Mouse (Mus musculus): Measurements from ENCODE around the gene Trabd. TPM values are rescaled to one million over a fixed set of nuclear protein-coding genes. Genes with fewer than 3 reads are reported as not detected.

Trabd gene
- polyA plus RNA-seq, 2 experiments = 8.4 to 13.7 TPM

DNA sequence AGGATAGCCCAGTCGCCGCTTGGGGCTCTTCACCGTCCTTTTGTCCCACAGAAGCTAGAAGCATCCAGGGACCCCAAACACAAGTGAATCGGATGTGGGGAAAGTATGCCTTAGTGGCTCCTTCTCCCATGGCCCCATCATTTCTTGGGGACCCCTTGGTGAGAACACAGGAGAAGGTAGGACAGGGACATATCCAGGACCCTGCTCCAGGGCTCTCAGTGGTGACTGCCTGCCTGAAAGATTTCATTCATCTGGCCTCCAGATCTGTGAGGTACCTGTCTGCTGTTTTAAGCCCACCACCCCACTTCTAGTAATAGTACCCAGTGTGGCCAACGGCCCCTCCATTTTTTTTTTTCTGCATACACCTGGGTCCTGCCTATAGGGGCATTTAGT lies 12.4 kb upstream of the Trabd start:
- Histone ChIP-seq H3K9ac (replicated peaks) (no peak overlapping the region), H3K27me3 (ENCODE audit: control insufficient read depth, insufficient read depth, low read length) (peaks cover 47% of the 10 kb centered on the region), H3K27ac (no peak overlapping the region), H3K4me2 (ENCODE audit: low read depth) (no peak overlapping the region), H3K4me3 (ENCODE audit: insufficient read depth in 1 of 2, low read depth in 2 of 2, low read length in 2 of 2) (no peak overlapping the region), H3K9me3 (ENCODE audit: control insufficient read depth, low read length) (no peaks in the 10 kb centered on the region), H3K4me1 (replicated peaks; ENCODE audit: control insufficient read depth in 2 of 2, insufficient read depth in 2 of 2, low read length in 1 of 2) (no peaks in the 10 kb centered on the region), H3K36me3 (replicated peaks; ENCODE audit: control insufficient read depth, insufficient read depth, low read depth) (no peaks in the 10 kb centered on the region)
- TF ChIP-seq EP300 (IDR thresholded peaks at IDR 0.05; ENCODE audit: low read depth) (no peak), CTCF (IDR thresholded peaks at IDR 0.05; ENCODE audit: low read depth) (no peak)
- DNase-seq (ENCODE audit: low read depth in 3 of 3, low spot score in 3 of 3) = no peak
- 70% methylated on average over 5 of the region's 5 CpGs for WGBS (ENCODE audit: insufficient replicate concordance)
- no peak for ATAC-seq (ENCODE audit: insufficient read depth)

DNA sequence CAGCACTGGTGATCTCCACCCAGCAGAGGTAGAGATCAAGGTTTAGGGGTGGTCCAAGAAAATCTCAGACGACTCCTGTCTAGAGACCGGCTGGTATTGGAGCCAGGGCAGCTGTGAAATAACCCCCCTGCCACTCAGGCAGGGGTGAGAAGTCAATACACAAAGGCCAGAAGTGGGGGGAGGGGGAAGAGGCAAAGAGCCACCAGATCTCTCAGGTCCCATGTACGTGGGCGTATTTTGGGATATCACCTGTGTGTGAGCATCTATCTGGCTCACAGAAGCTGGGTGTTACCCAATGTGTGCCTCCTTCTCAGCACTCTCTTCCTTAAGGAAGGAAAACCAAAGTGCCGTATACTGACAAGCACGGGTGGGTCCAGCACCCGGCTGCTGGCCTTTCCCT lies 11.9 kb upstream of the Trabd start:
- H3K27me3 ChIP-seq (ENCODE audit: control insufficient read depth, insufficient read depth, low read length) = peaks cover 49% of the 10 kb centered on the region
- H3K4me2 ChIP-seq (ENCODE audit: low read depth) = no peak overlapping the region
- no peak for DNase-seq (ENCODE audit: low read depth in 3 of 3, low spot score in 3 of 3)
- H3K4me1 ChIP-seq (replicated peaks; ENCODE audit: control insufficient read depth in 2 of 2, insufficient read depth in 2 of 2, low read length in 1 of 2) = no peaks in the 10 kb centered on the region
- WGBS (ENCODE audit: insufficient replicate concordance) = 60% methylated on average over 7 of the region's 7 CpGs
- H3K36me3 ChIP-seq (replicated peaks; ENCODE audit: control insufficient read depth, insufficient read depth, low read depth) = no peaks in the 10 kb centered on the region
- ATAC-seq (ENCODE audit: insufficient read depth) = no peak
- no peaks in the 10 kb centered on the region for H3K9me3 ChIP-seq (ENCODE audit: control insufficient read depth, low read length)
- TF ChIP-seq CTCF (IDR thresholded peaks at IDR 0.05; ENCODE audit: low read depth) = no peak
- TF ChIP-seq EP300 (IDR thresholded peaks at IDR 0.05; ENCODE audit: low read depth) = no peak
- no peak overlapping the region for H3K9ac ChIP-seq (replicated peaks)
- H3K27ac ChIP-seq = no peak overlapping the region
- H3K4me3 ChIP-seq (ENCODE audit: insufficient read depth in 1 of 2, low read depth in 2 of 2, low read length in 2 of 2) = no peak overlapping the region

DNA sequence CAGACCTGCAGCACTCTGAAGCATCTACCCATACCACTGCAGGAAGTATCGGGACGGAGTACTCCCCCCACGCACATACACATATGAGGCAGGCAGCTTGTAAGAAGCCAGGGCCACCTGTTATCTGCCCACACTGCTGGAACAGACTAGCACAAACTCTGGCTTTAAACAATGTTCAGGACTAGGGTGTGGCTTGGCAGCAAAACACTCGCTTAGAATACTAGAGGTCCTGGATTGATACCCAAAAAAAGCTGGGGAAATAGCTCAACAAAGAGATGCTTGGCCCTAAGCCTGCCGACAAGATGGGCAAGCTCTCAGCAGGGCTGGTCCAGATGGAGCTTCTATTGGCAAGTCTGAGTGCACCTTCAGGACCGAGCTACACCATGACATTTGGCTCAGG lies 11.4 kb upstream of the Trabd start:
- no peak for TF ChIP-seq CTCF (IDR thresholded peaks at IDR 0.05; ENCODE audit: low read depth)
- no peak for TF ChIP-seq EP300 (IDR thresholded peaks at IDR 0.05; ENCODE audit: low read depth)
- Histone ChIP-seq H3K27ac (no peak overlapping the region), H3K27me3 (ENCODE audit: control insufficient read depth, insufficient read depth, low read length) (peaks cover 49% of the 10 kb centered on the region), H3K36me3 (replicated peaks; ENCODE audit: control insufficient read depth, insufficient read depth, low read depth) (no peaks in the 10 kb centered on the region), H3K4me3 (ENCODE audit: insufficient read depth in 1 of 2, low read depth in 2 of 2, low read length in 2 of 2) (no peak overlapping the region), H3K4me2 (ENCODE audit: low read depth) (no peak overlapping the region), H3K4me1 (replicated peaks; ENCODE audit: control insufficient read depth in 2 of 2, insufficient read depth in 2 of 2, low read length in 1 of 2) (no peaks in the 10 kb centered on the region), H3K9ac (replicated peaks) (no peak overlapping the region), H3K9me3 (ENCODE audit: control insufficient read depth, low read length) (no peaks in the 10 kb centered on the region)
- WGBS (ENCODE audit: insufficient replicate concordance) = 50% methylated on average over 6 of the region's 6 CpGs
- no peak for ATAC-seq (ENCODE audit: insufficient read depth)
- DNase-seq (ENCODE audit: low read depth in 3 of 3, low spot score in 3 of 3) = no peak

DNA sequence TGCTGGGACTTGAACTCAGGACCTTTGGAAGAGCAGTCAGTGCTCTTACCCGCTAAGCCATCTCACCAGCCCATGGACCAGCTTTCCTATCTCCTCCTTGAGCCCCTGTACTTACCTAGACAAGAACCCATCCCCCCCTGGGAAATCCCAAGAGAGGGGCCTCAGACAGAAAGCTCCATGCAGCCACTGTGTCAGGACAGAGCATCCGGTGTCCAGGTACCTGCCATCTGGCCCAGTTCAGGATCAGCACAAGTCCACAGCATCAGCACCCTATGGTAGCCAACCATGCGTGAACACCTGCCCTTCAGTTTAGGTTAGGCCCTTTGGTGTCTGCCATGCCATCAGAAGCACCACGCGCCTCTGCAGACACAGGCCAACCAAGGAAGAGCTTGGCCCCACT lies 10.0 kb upstream of the Trabd start:
- WGBS (ENCODE audit: insufficient replicate concordance) = 71% methylated on average over 5 of the region's 5 CpGs
- Histone ChIP-seq H3K27me3 (ENCODE audit: control insufficient read depth, insufficient read depth, low read length) (peaks cover 39% of the 10 kb centered on the region), H3K36me3 (replicated peaks; ENCODE audit: control insufficient read depth, insufficient read depth, low read depth) (no peaks in the 10 kb centered on the region), H3K9ac (replicated peaks) (no peak overlapping the region), H3K4me1 (replicated peaks; ENCODE audit: control insufficient read depth in 2 of 2, insufficient read depth in 2 of 2, low read length in 1 of 2) (no peaks in the 10 kb centered on the region), H3K9me3 (ENCODE audit: control insufficient read depth, low read length) (no peaks in the 10 kb centered on the region), H3K27ac (no peak overlapping the region), H3K4me2 (ENCODE audit: low read depth) (no peak overlapping the region), H3K4me3 (ENCODE audit: insufficient read depth in 1 of 2, low read depth in 2 of 2, low read length in 2 of 2) (no peak overlapping the region)
- ATAC-seq (ENCODE audit: insufficient read depth) = no peak
- no peak for DNase-seq (ENCODE audit: low read depth in 3 of 3, low spot score in 3 of 3)
- TF ChIP-seq EP300 (IDR thresholded peaks at IDR 0.05; ENCODE audit: low read depth) (no peak), CTCF (IDR thresholded peaks at IDR 0.05; ENCODE audit: low read depth) (no peak)

DNA sequence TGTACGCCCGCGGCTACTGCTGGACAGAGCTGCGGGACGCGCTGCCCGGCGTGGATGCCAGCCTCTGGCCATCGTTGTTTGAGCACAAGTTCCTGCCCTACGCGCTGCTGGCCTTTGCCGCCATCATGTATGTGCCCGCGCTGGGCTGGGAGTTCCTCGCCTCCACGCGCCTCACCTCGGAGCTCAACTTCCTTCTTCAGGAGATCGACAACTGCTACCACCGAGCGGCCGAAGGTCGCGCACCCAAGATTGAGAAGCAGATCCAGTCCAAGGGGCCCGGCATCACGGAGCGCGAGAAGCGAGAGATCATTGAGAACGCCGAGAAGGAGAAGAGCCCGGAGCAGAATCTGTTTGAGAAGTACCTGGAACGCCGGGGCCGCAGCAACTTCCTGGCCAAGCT lies 7.3 kb upstream of the Trabd start:
- no peaks in the 10 kb centered on the region for H3K4me1 ChIP-seq (replicated peaks; ENCODE audit: control insufficient read depth in 2 of 2, insufficient read depth in 2 of 2, low read length in 1 of 2)
- TF ChIP-seq CTCF (IDR thresholded peaks at IDR 0.05; ENCODE audit: low read depth) (no peak), EP300 (IDR thresholded peaks at IDR 0.05; ENCODE audit: low read depth) (no peak)
- H3K36me3 ChIP-seq (replicated peaks; ENCODE audit: control insufficient read depth, insufficient read depth, low read depth) = no peaks in the 10 kb centered on the region
- H3K4me2 ChIP-seq (ENCODE audit: low read depth) = no peak overlapping the region
- no peak overlapping the region for H3K9ac ChIP-seq (replicated peaks)
- H3K4me3 ChIP-seq (ENCODE audit: insufficient read depth in 1 of 2, low read depth in 2 of 2, low read length in 2 of 2) = no peak overlapping the region
- DNase-seq (ENCODE audit: low read depth in 3 of 3, low spot score in 3 of 3) (no peak), ATAC-seq (ENCODE audit: insufficient read depth) (no peak)
- WGBS (ENCODE audit: insufficient replicate concordance) = 15% methylated on average over 35 of the region's 35 CpGs
- H3K27ac ChIP-seq = no peak overlapping the region
- H3K9me3 ChIP-seq (ENCODE audit: control insufficient read depth, low read length) = no peaks in the 10 kb centered on the region
- H3K27me3 ChIP-seq (ENCODE audit: control insufficient read depth, insufficient read depth, low read length) = peaks cover 23% of the 10 kb centered on the region

Measured in liver, embryonic 14.5 days (tissue).